Mouse (Mus musculus): ENCODE data around the gene Vegfa.
A peak's percentile ranks its signal among the peaks of the same experiment; 100 is the strongest.

Vegfa gene

DNA sequence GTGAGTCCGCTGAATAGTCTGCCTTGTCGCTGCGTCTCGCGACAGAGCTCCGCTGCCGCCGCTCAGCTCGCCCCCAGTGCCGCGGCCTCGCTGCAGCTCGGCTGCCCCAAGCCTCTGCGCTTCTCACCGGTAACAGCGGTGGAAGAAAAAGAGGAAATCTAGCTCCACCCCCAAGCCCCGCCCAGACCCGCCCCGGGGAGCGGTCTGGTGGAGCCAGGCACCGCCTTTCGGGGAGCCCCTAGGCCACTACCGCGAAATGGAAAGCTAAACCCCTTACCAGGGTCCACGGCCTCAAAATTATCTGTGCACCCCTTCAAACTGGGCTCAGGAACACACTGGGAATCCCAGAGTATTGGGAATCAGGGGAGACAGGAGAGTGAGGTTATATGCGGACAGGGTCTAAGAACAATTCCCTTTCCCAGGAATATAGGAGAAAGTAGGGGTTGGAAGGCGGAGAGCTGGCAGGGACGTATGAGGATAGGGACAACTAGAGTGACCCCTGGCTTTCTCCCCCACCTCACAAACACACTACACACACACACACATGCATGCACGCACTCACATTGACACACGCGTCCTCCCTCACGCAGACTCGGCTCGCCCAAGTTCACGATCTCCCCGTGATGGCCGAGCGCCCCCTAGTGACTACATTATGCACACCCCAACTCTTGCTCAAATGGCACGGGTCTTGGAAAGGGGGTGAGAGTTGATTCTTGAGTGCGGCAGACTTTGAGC is at the start of gene Vegfa:
TSS of gene Vegfa (minus strand) at position 113 of the 735 bp plus-strand sequence.
- DNase-seq (ENCODE audit: low spot score) = peak; percentile 86

GRCm38 (mm10) chr17:46081657-46082056 is 49.5 kb upstream of the Vegfa start:
- no peak for DNase-seq (ENCODE audit: low spot score)

DNA sequence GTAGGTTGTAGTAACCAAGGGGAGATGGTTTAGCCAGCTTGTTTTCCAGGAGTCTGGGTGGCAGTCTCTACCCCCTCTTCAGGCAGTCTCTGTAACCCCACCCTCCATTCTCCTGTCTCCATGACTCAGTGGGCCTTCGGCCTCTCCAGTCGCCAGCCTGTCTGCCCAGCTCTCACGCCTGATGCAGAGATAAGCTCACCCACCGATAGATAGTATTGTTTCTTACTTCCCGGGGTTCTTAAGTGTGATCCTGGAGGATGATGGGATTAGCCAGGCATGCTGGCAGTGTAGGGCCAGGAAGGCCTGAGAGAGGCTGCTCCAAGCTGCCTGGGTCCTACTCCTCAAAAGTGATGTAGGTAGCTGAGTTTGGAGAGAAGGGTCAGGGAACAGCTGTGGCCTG is 48.9 kb upstream of the Vegfa start:
- no peak for DNase-seq (ENCODE audit: low spot score)

GRCm38 (mm10) chr17:46080388-46080787 is 48.2 kb upstream of the Vegfa start:
- DNase-seq (ENCODE audit: low spot score) = no peak

GRCm38 (mm10) chr17:46079037-46079436 is 46.9 kb upstream of the Vegfa start:
- DNase-seq (ENCODE audit: low spot score) = no peak

GRCm38 (mm10) chr17:46077921-46078534 is 45.9 kb upstream of the Vegfa start:
- DNase-seq (ENCODE audit: low spot score) = no peak

GRCm38 (mm10) chr17:46076260-46076551 is 44.0 kb upstream of the Vegfa start:
- no peak for DNase-seq (ENCODE audit: low spot score)

DNA sequence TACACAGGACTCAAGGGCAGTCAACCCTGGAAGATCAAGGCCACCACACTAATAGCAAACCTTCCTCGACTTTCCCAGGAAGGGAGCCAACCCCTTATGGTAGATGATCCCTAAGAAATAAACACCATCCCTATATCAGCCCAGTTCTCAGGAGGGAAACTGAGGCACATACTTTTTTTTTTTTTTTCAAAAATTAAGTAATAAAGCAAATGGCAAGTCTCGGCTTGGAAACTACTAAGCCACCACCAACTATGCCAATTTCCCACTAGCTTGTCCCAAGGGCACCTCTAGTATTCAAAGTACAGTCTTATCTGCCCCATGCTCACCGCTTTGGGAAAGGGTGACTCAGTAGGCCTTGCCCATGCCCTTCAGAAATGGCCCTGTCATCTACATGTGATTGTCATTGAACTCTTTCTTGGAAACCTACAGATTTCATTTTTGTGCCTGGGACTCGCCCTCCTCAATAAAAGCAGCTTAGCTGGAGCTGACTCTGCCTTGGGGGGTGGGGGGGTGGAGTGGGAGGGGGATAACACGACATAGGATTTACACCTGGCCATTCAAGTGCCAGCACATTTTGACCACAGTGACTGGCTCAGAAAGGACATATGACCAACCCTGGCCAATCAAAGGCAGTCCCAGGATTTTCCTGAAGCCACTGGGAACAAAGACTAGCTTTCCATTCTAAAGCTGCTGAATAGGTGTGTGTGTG is 43.5 kb upstream of the Vegfa start:
- no peak for DNase-seq (ENCODE audit: low spot score)

GRCm38 (mm10) chr17:46075116-46075485 is 42.9 kb upstream of the Vegfa start:
- peak; percentile 13 for DNase-seq (ENCODE audit: low spot score)

DNA sequence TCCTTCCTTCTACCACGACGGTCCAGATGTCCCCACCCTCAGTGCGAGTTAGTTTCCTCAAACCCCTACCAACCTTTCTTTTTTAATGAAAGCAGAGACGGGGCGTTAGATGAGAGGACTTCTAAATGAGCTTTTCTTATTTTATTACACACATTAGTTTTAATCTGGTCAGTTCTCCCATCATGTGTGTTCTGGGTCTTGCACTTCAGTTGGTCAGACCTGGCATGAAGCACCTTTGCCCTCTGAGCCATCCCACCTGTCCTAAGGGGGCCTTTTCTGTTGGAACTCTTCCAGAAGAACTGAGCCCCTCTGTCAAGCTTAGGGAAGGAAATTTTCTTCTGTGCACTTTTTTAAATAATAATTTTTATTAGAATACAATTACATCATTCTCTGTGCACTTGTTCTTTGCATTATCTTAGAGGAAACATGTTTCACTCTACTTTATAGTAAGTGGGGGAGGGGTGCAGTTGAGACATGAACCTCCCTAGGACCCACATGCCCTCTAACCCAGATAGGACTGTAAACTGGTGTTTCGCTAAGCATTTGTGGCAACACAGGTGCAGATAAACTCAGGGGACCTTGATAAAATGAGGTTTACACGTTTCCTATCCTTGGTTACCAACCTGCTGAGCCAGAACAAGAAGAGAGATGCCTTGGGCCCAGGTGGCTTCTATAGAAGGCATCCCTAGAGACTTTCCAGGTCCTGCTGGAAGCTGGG is 42.4 kb upstream of the Vegfa start:
- no peak for DNase-seq (ENCODE audit: low spot score)

- DNase-seq (ENCODE audit: low spot score) = peak; percentile 17
Observed at GRCm38 (mm10) chr17:46073730-46074301, 41.6 kb upstream of the Vegfa start.

DNA sequence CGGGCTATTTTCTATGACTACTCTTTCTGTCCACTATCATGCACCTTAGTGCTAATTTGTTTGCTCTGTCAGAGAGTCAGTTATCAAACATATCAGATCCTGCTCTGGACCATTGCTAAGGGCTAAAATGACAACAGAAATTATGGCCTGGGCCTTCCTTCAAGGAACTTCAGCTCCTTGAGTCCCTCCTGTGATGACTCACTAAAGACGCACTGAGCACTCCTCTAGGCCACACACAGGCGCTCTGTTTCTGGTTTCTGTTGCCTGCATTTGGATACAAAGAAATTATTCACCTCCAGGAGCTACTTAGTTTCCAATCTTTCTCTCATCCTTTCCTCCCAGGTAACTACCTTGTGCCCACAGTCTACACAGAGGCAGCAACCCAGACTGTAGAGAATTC is 39.4 kb upstream of the Vegfa start:
- no peak for DNase-seq (ENCODE audit: low spot score)

DNA sequence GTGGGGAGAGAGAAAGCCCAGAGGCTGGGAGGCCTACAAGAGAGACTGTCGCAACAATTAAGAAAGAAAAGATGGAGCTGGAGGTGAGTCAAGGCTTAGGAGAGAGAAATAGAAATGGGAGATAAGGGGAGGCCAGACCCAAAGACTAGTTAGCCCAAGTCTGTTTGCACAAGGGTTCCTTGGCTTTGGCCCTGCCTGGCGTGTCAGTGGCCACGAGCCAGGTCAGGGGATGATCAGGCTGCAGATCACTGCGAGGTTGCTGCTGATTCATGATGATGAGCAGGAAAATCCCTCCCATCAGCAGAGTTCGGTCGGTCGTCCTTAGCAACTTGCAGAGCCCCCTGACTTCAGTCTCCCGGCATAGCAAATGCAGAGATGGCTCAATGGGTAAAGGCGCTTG is 37.9 kb upstream of the Vegfa start:
- DNase-seq (ENCODE audit: low spot score) = no peak

GRCm38 (mm10) chr17:46063974-46064312 is 31.8 kb upstream of the Vegfa start:
- DNase-seq (ENCODE audit: low spot score) = no peak

- no peak for DNase-seq (ENCODE audit: low spot score)
Observed at GRCm38 (mm10) chr17:46063283-46063973, 31.3 kb upstream of the Vegfa start.

DNA sequence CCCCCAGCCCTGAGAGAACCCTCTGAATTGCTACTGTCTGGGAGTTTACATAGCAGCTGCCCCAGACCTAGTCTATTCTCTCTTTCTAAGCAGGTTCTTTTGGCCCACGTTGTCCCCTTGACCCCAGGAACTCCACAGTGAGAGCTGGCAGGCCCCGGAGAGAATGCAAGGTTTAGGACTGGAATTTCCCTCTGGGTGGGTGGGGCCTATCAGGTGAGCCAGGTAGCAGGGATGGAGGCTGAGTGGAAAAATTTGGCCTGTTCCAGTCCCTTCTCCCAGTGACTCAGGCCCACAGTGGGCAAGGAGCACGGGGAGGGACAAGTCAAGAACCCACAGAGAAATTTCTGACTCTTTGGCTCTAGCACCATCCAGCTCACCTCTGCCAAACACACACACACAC is 28.1 kb upstream of the Vegfa start:
- DNase-seq (ENCODE audit: low spot score) = no peak

DNA sequence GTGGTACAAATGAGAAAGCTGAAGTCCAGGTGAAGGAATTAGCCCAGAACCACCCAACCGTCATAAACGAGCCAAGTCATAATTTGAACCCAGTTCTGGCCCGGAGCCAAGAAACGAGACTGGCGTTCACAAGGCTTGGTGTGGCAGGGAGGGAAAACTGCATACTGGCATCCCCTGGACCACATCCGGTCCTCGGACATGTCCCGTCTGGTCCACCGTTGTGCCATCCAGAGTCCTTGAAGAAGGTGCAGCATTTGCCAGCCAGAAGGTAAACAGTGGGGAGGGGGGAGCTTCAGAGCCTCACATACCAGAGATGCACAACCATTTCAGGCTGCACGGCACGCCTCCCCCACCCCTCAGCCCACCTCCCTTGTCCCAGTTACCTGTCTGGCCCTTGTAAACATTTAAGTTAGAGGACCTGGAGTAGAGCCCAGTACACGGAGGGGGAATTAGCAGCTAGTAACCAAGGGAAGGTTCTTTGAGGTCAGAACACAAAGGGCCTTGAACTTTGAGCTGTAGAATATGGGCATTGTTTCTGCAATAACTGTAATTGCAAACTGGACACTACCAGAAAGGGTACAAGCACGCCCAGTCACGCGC is 27.2 kb upstream of the Vegfa start:
- no peak for DNase-seq (ENCODE audit: low spot score)

DNA sequence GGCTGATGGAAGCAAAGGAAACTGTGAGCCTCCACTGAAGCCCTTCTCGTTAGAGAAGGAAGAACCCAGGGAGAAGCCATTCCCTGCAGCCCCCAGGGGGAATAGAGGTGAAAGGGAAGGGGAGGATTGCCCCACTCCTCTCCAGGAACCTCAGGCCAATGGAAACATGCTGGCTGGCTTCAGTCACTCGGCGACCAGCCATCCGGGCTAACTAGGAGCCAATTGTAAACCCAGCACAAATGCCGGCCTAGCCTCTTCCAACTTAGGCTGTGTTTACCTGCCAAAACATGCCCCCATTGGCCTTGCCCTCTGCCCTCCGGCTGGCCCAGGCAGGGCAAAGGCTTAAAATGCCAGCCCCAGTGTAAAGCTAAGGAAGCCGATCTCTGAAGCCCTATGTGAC is 24.1 kb upstream of the Vegfa start:
- no peak for DNase-seq (ENCODE audit: low spot score)

DNA sequence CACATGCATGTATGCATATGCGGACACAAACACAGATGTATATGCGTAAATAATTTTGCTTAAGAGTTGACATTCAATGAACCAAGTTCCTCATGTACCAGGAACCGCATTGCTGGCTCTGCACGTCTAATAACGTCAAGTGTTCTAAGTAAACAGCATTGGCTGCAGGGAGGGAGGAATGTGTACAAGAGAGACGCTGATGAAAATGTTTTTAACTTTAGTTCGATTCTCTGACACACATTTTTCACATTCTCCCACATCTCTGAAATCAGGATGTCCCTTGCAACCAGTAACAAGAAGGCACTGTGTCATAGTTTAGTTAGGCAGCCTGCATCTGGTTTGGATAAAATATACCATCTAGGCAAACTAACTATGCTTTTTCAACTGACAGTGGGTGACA is 23.6 kb upstream of the Vegfa start:
- no peak for DNase-seq (ENCODE audit: low spot score)

DNA sequence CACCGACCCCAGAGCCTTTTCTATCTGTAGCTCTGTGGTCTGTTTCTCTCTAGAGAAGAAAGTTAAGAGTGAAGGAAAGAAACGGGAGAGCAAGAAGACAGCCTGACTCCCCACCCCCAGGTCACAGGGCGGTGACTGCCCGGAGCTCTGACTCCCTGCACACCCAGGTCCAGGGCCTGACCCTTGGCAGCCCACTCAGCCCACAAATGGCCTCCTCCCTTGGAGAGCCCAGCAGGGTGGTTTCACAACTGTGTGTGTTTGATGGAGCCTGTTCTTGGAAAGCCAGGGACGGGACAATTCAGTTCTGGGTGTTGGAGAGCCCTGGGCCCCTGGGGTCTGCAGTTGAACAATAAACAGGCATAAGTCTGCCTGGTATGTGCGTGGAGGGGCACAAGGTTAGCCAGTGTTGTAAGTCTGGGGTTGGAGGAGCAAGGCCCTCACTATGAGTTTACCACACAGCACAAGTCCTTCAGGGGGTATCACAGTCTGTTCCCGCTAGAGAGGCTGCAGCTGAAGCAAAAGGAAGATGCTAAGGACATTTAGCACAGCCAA is 21.2 kb upstream of the Vegfa start:
- no peak for DNase-seq (ENCODE audit: low spot score)

- no peak for DNase-seq (ENCODE audit: low spot score)
Observed at GRCm38 (mm10) chr17:46052146-46052545, 20.0 kb upstream of the Vegfa start.

Data from c-Kit-positive CD71-positive TER-119-positive erythroid progenitor cells, embryonic 14.5 days (primary cell).